Mouse (Mus musculus): Measurements from ENCODE around the gene Znrf4. TPM values are rescaled to one million over a fixed set of nuclear protein-coding genes. Genes with fewer than 3 reads are reported as not detected.

Znrf4 gene
- polyA plus RNA-seq, 1 experiment from 2014 or later = not detected

GRCm38 (mm10) chr17:56479358-56479757, 32.9 kb downstream of the Znrf4 start:
- no peak overlapping the region for H3K4me2 ChIP-seq (replicated peaks)
- no peaks in the 10 kb centered on the region for H3K36me3 ChIP-seq
- H3K9me3 ChIP-seq = no peaks in the 10 kb centered on the region
- H3K27me3 ChIP-seq = peaks cover 12% of the 10 kb centered on the region
- peaks cover 6% of the 10 kb centered on the region; the same call in 1 of the 2 replicates for H3K4me1 ChIP-seq (replicated peaks)
- ATAC-seq = no peak
- 11% methylated on average over 6 of the region's 6 CpGs for WGBS
- no peak overlapping the region for H3K4me3 ChIP-seq (replicated peaks)
- H3K27ac ChIP-seq = no peak overlapping the region
- H3K9ac ChIP-seq (replicated peaks) = no peak overlapping the region

GRCm38 (mm10) chr17:56478191-56478611, 34.0 kb downstream of the Znrf4 start:
- no peak overlapping the region for H3K4me3 ChIP-seq (replicated peaks)
- H3K9ac ChIP-seq (replicated peaks) = no peak overlapping the region
- no peak overlapping the region for H3K4me2 ChIP-seq (replicated peaks)
- H3K9me3 ChIP-seq = no peaks in the 10 kb centered on the region
- no peak overlapping the region for H3K27ac ChIP-seq
- peaks cover 17% of the 10 kb centered on the region for H3K4me1 ChIP-seq (replicated peaks)
- no peaks in the 10 kb centered on the region for H3K36me3 ChIP-seq
- ATAC-seq = no peak
- H3K27me3 ChIP-seq = peaks cover 12% of the 10 kb centered on the region
- 67% methylated on average over 11 of the region's 11 CpGs for WGBS

DNA sequence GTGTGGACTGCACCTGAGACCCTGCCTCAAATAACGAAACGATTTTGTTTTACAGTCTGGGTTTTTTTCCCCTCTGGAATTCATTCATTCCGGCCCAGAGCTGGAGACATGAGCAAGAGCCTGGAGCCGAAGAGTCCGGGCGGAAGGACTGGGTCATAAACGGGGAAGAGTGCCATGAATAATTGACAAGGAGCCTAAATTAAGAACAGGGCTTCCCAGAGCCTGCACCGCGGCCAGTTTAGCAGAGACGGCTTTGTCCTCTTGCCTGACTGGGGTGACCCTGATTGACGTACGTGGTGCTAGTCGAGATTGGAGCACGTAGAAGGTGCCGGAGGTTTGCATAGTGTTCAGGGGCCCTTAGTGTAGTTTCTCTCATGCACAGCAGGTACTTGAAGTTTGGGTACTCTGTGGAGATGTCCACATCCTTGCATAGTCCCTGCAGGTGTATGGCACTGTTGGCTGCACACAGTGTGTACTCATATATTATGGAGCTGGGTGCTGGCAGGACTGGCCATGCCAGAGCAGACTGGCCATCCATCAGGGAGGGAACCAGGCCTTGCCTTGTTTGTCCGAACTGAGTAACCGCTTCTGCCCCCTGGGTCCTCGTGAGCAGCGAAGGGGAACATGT, 34.9 kb downstream of the Znrf4 start:
- H3K4me3 ChIP-seq (replicated peaks) = no peak overlapping the region
- H3K27ac ChIP-seq = no peak overlapping the region
- peaks cover 26% of the 10 kb centered on the region for H3K4me1 ChIP-seq (replicated peaks)
- H3K4me2 ChIP-seq (replicated peaks) = no peak overlapping the region
- peaks cover 12% of the 10 kb centered on the region for H3K27me3 ChIP-seq
- no peak overlapping the region for H3K9ac ChIP-seq (replicated peaks)
- H3K9me3 ChIP-seq = no peaks in the 10 kb centered on the region
- ATAC-seq = no peak
- WGBS = 83% methylated on average over 19 of the region's 19 CpGs
- H3K36me3 ChIP-seq = no peaks in the 10 kb centered on the region

GRCm38 (mm10) chr17:56476402-56476752, 35.9 kb downstream of the Znrf4 start, which contains the start of gene Ptprs:
Gene Ptprs (minus strand): TSS chr17:56476483.
- H3K4me2 ChIP-seq (replicated peaks) = peak within 1 kb of the TSS; percentile 98
- no peaks in the 10 kb centered on the region for H3K9me3 ChIP-seq
- peaks cover 12% of the 10 kb centered on the region for H3K27me3 ChIP-seq
- WGBS = under 1% methylated on average over 27 of the region's 27 CpGs
- peak within 1 kb of the TSS; percentile 92 for H3K4me3 ChIP-seq (replicated peaks)
- peak within 1 kb of the TSS; percentile 95 for H3K9ac ChIP-seq (replicated peaks)
- H3K36me3 ChIP-seq = no peaks in the 10 kb centered on the region
- peak; percentile 76 for ATAC-seq
- H3K4me1 ChIP-seq (replicated peaks) = peaks cover 36% of the 10 kb centered on the region
- peak within 1 kb of the TSS; percentile 95 for H3K27ac ChIP-seq

DNA sequence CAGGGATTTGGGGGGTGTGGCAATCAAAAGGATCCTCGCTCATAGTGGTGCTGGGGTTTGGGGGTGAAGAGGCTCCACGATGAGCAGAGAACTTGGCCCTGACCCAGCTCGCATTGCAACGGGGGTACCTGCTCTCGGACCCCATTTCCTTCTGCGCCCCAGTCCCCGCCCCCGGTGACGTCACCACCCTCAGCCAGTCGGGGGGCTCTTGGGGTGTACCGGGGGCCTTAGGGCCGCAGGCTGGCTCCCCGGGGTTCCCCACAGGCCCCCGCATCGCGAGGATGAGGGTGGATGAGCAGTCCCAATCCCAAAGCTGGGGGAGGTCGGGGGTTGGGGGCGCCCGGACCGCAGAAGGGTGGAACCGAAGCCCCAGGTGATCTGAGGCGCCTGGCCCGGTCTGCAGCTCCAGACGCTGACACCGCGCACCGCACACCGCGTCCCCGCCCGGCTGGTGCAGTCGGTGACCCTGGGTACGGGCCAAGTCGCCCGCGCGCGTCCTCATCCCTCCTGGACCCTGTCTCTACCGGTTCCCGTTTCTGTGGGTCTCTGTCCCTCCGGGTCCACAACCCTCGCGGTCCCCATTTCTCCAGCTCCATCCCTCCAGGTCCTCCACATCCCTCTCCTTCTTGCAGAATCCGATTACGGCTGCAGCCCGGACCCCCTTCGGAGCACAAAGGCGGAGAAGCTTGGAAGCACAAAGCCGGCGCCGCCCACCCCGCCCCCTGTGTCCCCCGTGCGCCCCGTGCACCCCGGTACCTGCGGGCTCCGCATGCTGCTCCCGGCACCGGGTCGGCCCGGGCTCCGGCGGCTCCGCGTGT, 36.4 kb downstream of the Znrf4 start:
- WGBS = under 1% methylated on average over 64 of the region's 66 CpGs
- Histone ChIP-seq H3K4me1 (replicated peaks) (peaks cover 41% of the 10 kb centered on the region), H3K27me3 (peaks cover 12% of the 10 kb centered on the region), H3K9me3 (no peaks in the 10 kb centered on the region), H3K36me3 (no peaks in the 10 kb centered on the region), H3K9ac (replicated peaks) (peak overlapping the region; percentile 95), H3K4me2 (replicated peaks) (peak overlapping the region; percentile 98), H3K27ac (peak overlapping the region; percentile 95), H3K4me3 (replicated peaks) (peak overlapping the region; percentile 92)
- peak; percentile 59 for ATAC-seq

GRCm38 (mm10) chr17:56474831-56475581, 37.2 kb downstream of the Znrf4 start:
- ATAC-seq = peak; percentile 52
- peak overlapping the region; percentile 95 for H3K27ac ChIP-seq
- peak overlapping the region; percentile 95 for H3K9ac ChIP-seq (replicated peaks)
- H3K27me3 ChIP-seq = peaks cover 12% of the 10 kb centered on the region
- H3K4me2 ChIP-seq (replicated peaks) = peak overlapping the region; percentile 98
- H3K4me3 ChIP-seq (replicated peaks) = peak overlapping the region; percentile 92
- H3K36me3 ChIP-seq = no peaks in the 10 kb centered on the region
- no peaks in the 10 kb centered on the region for H3K9me3 ChIP-seq
- H3K4me1 ChIP-seq (replicated peaks) = peaks cover 49% of the 10 kb centered on the region
- 1% methylated on average over 24 of the region's 24 CpGs for WGBS

GRCm38 (mm10) chr17:56474311-56474830, 37.9 kb downstream of the Znrf4 start:
- Histone ChIP-seq H3K4me1 (replicated peaks) (peaks cover 56% of the 10 kb centered on the region), H3K4me3 (replicated peaks) (peak overlapping the region; percentile 92), H3K27me3 (peaks cover 12% of the 10 kb centered on the region), H3K36me3 (0 out of 2 replicates have a peak, but pooled peaks cover 3% of the 10 kb centered on the region), H3K9me3 (no peaks in the 10 kb centered on the region), H3K27ac (peak overlapping the region; percentile 95), H3K9ac (replicated peaks) (peak overlapping the region; percentile 95), H3K4me2 (replicated peaks) (peak overlapping the region; percentile 98)
- ATAC-seq = peak; percentile 0; the same call in 1 of the 2 replicates
- 4% methylated on average over 31 of the region's 32 CpGs for WGBS

GRCm38 (mm10) chr17:56473611-56473905, 38.7 kb downstream of the Znrf4 start:
- H3K27me3 ChIP-seq = peaks cover 12% of the 10 kb centered on the region
- H3K27ac ChIP-seq = peak overlapping the region; percentile 95
- H3K4me2 ChIP-seq (replicated peaks) = peak overlapping the region; percentile 98
- peaks cover 9% of the 10 kb centered on the region for H3K36me3 ChIP-seq
- H3K4me1 ChIP-seq (replicated peaks) = peaks cover 64% of the 10 kb centered on the region
- ATAC-seq = no peak
- H3K4me3 ChIP-seq (replicated peaks) = peak overlapping the region; percentile 92
- no peaks in the 10 kb centered on the region for H3K9me3 ChIP-seq
- 3% methylated on average over 11 of the region's 11 CpGs for WGBS
- peak overlapping the region; percentile 95 for H3K9ac ChIP-seq (replicated peaks)

DNA sequence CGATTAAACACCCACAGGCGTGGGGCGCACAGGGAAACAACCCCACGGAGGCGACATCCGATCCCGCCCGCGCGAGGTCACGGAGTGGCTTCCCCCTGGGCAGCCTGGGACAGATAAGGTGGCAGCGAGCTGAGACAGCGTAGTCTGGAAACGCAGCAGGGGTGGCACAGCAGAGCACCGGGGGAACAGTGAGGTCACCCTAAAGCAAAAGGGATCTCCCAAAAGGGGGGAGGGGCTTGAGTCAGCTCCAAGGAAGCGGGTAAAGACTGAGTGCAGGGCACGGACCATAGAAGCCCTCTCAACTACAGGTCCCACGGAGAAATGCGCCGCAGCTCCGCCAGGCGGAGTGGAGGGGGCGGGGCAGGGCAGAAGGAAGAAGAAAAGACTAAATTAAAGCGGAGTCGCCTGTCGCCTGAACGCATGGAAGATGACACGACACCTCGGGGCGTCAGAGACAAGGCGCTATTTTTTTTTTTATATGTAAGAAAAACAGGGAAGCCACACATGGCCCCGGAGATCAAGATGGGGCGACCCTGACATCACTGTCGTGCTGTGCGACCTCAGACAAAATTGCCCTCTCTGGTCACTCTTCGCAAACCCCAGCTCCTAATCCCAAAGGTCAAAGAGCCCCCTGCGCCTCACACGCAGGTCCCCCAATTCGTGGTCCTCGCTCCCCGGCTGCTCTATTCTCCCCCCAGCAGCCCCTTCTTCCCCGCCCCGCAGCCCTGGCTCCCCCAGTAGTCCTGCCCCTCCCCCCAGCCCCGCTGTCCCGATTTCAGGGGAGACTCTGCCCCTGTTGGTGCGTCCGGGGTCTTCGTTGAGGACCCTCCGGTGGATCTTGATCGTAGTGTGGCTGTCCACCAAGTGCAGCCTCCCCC, 39.3 kb downstream of the Znrf4 start:
- no peak for ATAC-seq
- peaks cover 6% of the 10 kb centered on the region for H3K27me3 ChIP-seq
- peak overlapping the region; percentile 98 for H3K4me2 ChIP-seq (replicated peaks)
- peaks cover 15% of the 10 kb centered on the region for H3K36me3 ChIP-seq
- WGBS = 2% methylated on average over 50 of the region's 50 CpGs
- H3K9me3 ChIP-seq = no peaks in the 10 kb centered on the region
- peak overlapping the region; percentile 92 for H3K4me3 ChIP-seq (replicated peaks)
- peak overlapping the region; percentile 95 for H3K9ac ChIP-seq (replicated peaks)
- H3K27ac ChIP-seq = peak overlapping the region; percentile 72
- peaks cover 70% of the 10 kb centered on the region for H3K4me1 ChIP-seq (replicated peaks)

GRCm38 (mm10) chr17:56472121-56472520, 40.1 kb downstream of the Znrf4 start:
- Histone ChIP-seq H3K27ac (peak overlapping the region; percentile 72; the same call in 1 of the 2 replicates), H3K4me1 (replicated peaks) (peaks cover 78% of the 10 kb centered on the region), H3K9ac (replicated peaks) (peak overlapping the region; percentile 95), H3K36me3 (peaks cover 15% of the 10 kb centered on the region), H3K27me3 (no peaks in the 10 kb centered on the region), H3K4me2 (replicated peaks) (peak overlapping the region; percentile 98), H3K9me3 (no peaks in the 10 kb centered on the region), H3K4me3 (replicated peaks) (peak overlapping the region; percentile 92)
- 8% methylated on average over 16 of the region's 16 CpGs for WGBS
- ATAC-seq = no peak

GRCm38 (mm10) chr17:56471136-56471535, 41.1 kb downstream of the Znrf4 start:
- H3K9ac ChIP-seq (replicated peaks) = peak overlapping the region; percentile 61; the same call in 1 of the 2 replicates
- WGBS = 68% methylated on average over 5 of the region's 5 CpGs
- peak overlapping the region; percentile 98; the same call in 1 of the 2 replicates for H3K4me2 ChIP-seq (replicated peaks)
- no peaks in the 10 kb centered on the region for H3K9me3 ChIP-seq
- H3K27ac ChIP-seq = 0 out of 2 replicates have a peak overlapping the region, but pooled peaks have one; percentile 12
- H3K36me3 ChIP-seq = peaks cover 15% of the 10 kb centered on the region
- no peak for ATAC-seq
- H3K4me3 ChIP-seq (replicated peaks) = no peak overlapping the region
- peaks cover 88% of the 10 kb centered on the region for H3K4me1 ChIP-seq (replicated peaks)
- H3K27me3 ChIP-seq = no peaks in the 10 kb centered on the region

Measured in midbrain, embryonic 13.5 days (tissue).